Mouse (Mus musculus) ES-E14 (cell line): ENCODE data around the gene Rest. TPM values are rescaled to one million over a fixed set of nuclear protein-coding genes. Genes with fewer than 3 reads are reported as not detected.

ENCODE experiments used
- DNase-seq: peaks from one replicate; pipeline ENCODE4 v3.0.0-alpha.2; 2013; ENCODE audit warnings: low read depth, low spot score
- H3K27ac ChIP-seq: 2 replicates; pipeline ENCODE4 v1.5.1; 2012; ENCODE audit warnings: low read depth, mild to moderate bottlenecking, low read length, moderate library complexity, mixed read lengths; ENCODE audit not compliant: poor library complexity, insufficient read depth, severe bottlenecking
- H3K36me3 ChIP-seq: 2 replicates; pipeline ENCODE4 v1.6.1; 2012; ENCODE audit warnings: mild to moderate bottlenecking, low read length, moderate library complexity, mixed read lengths; ENCODE audit not compliant: control insufficient read depth, poor library complexity, insufficient read depth, severe bottlenecking
- H3K4me1 ChIP-seq, 2 experiments: fragments of 150-350 bp in 1 of 2; sonication (generic) in 1 of 2; 2 replicates each; pipeline ENCODE4 v1.6.1; 2012; ENCODE audit warnings: low read length in 2 of 2, mild to moderate bottlenecking in 1 of 2, mixed read lengths in 1 of 2; ENCODE audit not compliant: control insufficient read depth in 2 of 2, insufficient read depth in 2 of 2, poor library complexity in 1 of 2
- H3K4me3 ChIP-seq, 2 experiments: fragments of 150-350 bp in 1 of 2; sonication (generic) in 1 of 2; 2 replicates each; pipeline ENCODE4 v1.5.1; 2012; ENCODE audit warnings: low read length in 2 of 2, low read depth in 1 of 2, mild to moderate bottlenecking in 1 of 2, mixed read lengths in 1 of 2; ENCODE audit not compliant: insufficient read depth in 1 of 2, poor library complexity in 1 of 2, severe bottlenecking in 1 of 2
- H3K9ac ChIP-seq: 2 replicates; pipeline ENCODE4 v1.6.1; 2012; ENCODE audit warnings: low read depth, mild to moderate bottlenecking, low read length, mixed read lengths; ENCODE audit not compliant: poor library complexity, insufficient read depth, severe bottlenecking
- H3K9me3 ChIP-seq: fragments of 150-350 bp; sonication (generic); 2 replicates; pipeline ENCODE4 v1.6.1; 2012; ENCODE audit warnings: low read depth, mild to moderate bottlenecking, low read length; ENCODE audit not compliant: control insufficient read depth, insufficient read depth
- CHD2 ChIP-seq: IDR thresholded peaks from 2 replicates; pipeline ENCODE4 v1.6.1; 2014; ENCODE audit warnings: mild to moderate bottlenecking, low read depth, low read length, inconsistent platforms
- HCFC1 ChIP-seq: IDR thresholded peaks from 2 replicates; pipeline ENCODE4 v1.6.1; 2012; ENCODE audit warnings: low read length, inconsistent platforms, borderline replicate concordance; ENCODE audit not compliant: insufficient read depth
- MAFK ChIP-seq: IDR thresholded peaks from 2 replicates; pipeline ENCODE4 v1.6.1; 2014; ENCODE audit warnings: mild to moderate bottlenecking, low read depth, low read length, inconsistent platforms; ENCODE audit not compliant: insufficient read depth
- ZC3H11A ChIP-seq: IDR thresholded peaks from 2 replicates; pipeline ENCODE4 v1.6.1; 2012; ENCODE audit warnings: low read depth, mild to moderate bottlenecking, inconsistent platforms, low read length, borderline replicate concordance
- ZNF384 ChIP-seq: IDR thresholded peaks from 2 replicates; pipeline ENCODE4 v1.6.1; 2012; ENCODE audit warnings: low read depth, low read length, inconsistent platforms
- in situ Hi-C, 2 experiments: fragments of 600-800 bp; cut with MboI; formaldehyde crosslinking; loops; one replicate each; pipeline ENCODE4 v1.15.1; 2025; ENCODE audit warnings: low sequenced_read_pairs in 2 of 2, inconsistent platforms in 1 of 2; ENCODE audit not compliant: unreplicated experiment in 2 of 2
- total RNA-seq: library from RNA; depleted of rRNA; stranded (reverse); fragments of 300-350 nt; gene quantifications from 2 replicates; pipeline ENCODE4 v1.2.3, GENCODE M21; 2012

The Rest gene
- total RNA-seq, 1 experiment, result 120 TPM

- Histone ChIP-seq H3K4me1 (peaks cover 0 to 8% of the 10 kb centered on the region in 2 experiments; a peak in 2 of 4 replicates), H3K4me3 (no peak overlapping the region), H3K9ac (no peak overlapping the region), H3K9me3 (no peaks in the 10 kb centered on the region), H3K36me3 (peaks cover 48% of the 10 kb centered on the region), H3K27ac (no peak overlapping the region)
- no peak for DNase-seq
- TF ChIP-seq MAFK (no peak), ZC3H11A (no peak)
- in situ Hi-C loops, result no loop called here
These were observed 21.6 kb downstream of the Rest start for GRCm38 (mm10) chr5:77286904-77287303.

- H3K36me3 ChIP-seq, result peaks cover 38% of the 10 kb centered on the region
- H3K4me3 ChIP-seq, result no peak overlapping the region
- no peak for DNase-seq
- H3K9ac ChIP-seq, result no peak overlapping the region
- TF ChIP-seq HCFC1, result no peak
- no peak for TF ChIP-seq MAFK
- TF ChIP-seq ZC3H11A, result no peak
- TF ChIP-seq CHD2, result no peak
- in situ Hi-C loops, result no loop called here
- H3K9me3 ChIP-seq, result no peaks in the 10 kb centered on the region
- H3K27ac ChIP-seq, result no peak overlapping the region
- H3K4me1 ChIP-seq, result peaks cover 0 to 2% of the 10 kb centered on the region in 2 experiments; a peak in 1 of 4 replicates
These were observed 22.6 kb downstream of the Rest start for GRCm38 (mm10) chr5:77287901-77288300.

GRCm38 (mm10) chr5:77289686-77290085 is 24.4 kb downstream of the Rest start:
- Histone ChIP-seq H3K4me3 (no peak overlapping the region), H3K4me1 (peaks cover 0 to 2% of the 10 kb centered on the region in 2 experiments; a peak in 1 of 4 replicates), H3K9me3 (no peaks in the 10 kb centered on the region), H3K36me3 (peaks cover 33% of the 10 kb centered on the region), H3K9ac (no peak overlapping the region), H3K27ac (no peak overlapping the region)
- in situ Hi-C loops, result no loop called here
- no peak for DNase-seq
- TF ChIP-seq CHD2, result no peak
- no peak for TF ChIP-seq MAFK
- TF ChIP-seq ZNF384, result no peak
- TF ChIP-seq HCFC1, result no peak
- no peak for TF ChIP-seq ZC3H11A

- no peak for DNase-seq
- in situ Hi-C loops, result no loop called here
- H3K36me3 ChIP-seq, result peaks cover 33% of the 10 kb centered on the region
These were observed 25.3 kb downstream of the Rest start for GRCm38 (mm10) chr5:77290606-77291005.

More at GRCm38 (mm10) chr5:77290606-77291005, 25.3 kb downstream of the Rest start:
- H3K4me3 ChIP-seq, result no peak overlapping the region
- H3K9ac ChIP-seq, result no peak overlapping the region
- peaks cover 0 to 2% of the 10 kb centered on the region in 2 experiments; a peak in 1 of 4 replicates for H3K4me1 ChIP-seq
- no peak for TF ChIP-seq ZNF384
- TF ChIP-seq MAFK, result no peak
- TF ChIP-seq HCFC1, result no peak
- TF ChIP-seq ZC3H11A, result no peak
- TF ChIP-seq CHD2, result no peak
- H3K9me3 ChIP-seq, result no peaks in the 10 kb centered on the region
- no peak overlapping the region for H3K27ac ChIP-seq
